Mouse (Mus musculus) lung, embryonic 15.5 days (tissue): Measurements from ENCODE around the gene Ppp1r2. TPM values are rescaled to one million over a fixed set of nuclear protein-coding genes. Genes with fewer than 3 reads are reported as not detected.
"Not testable (repeated sequence)": the region's sequence is repeated elsewhere in the genome, so short reads cannot be mapped to it uniquely, and the experiment has no call there.

ENCODE experiments used
- ATAC-seq: fragments of 200-750 bp; cut with Nextera tagmentation; 2 replicates; pipeline ENCODE4 v1.8.0; 2017; ENCODE audit warnings: moderate number of reproducible peaks, borderline replicate concordance; ENCODE audit not compliant: low FRiP score, low TSS enrichment; ENCODE audit errors: extremely low read depth
- H3K27ac ChIP-seq: fragments of 300-500 bp; sonication (generic); 2 replicates; pipeline ENCODE4 v1.5.1; 2015; ENCODE audit warnings: moderate library complexity, mild to moderate bottlenecking, inconsistent platforms
- H3K27me3 ChIP-seq: fragments of 300-500 bp; sonication (generic); 2 replicates; pipeline ENCODE4 v1.6.1; 2015; ENCODE audit warnings: inconsistent platforms
- H3K36me3 ChIP-seq: fragments of 300-500 bp; sonication (generic); 2 replicates; pipeline ENCODE4 v1.6.1; 2015; ENCODE audit warnings: inconsistent platforms
- H3K4me1 ChIP-seq: fragments of 300-500 bp; sonication (generic); 2 replicates; pipeline ENCODE4 v1.6.1; 2015; ENCODE audit warnings: inconsistent platforms
- H3K4me2 ChIP-seq: fragments of 300-500 bp; sonication (generic); 2 replicates; pipeline ENCODE4 v1.6.1; 2015; ENCODE audit warnings: inconsistent platforms, mild to moderate bottlenecking, moderate library complexity
- H3K4me3 ChIP-seq: fragments of 300-500 bp; sonication (generic); 2 replicates; pipeline ENCODE4 v1.5.1; 2015; ENCODE audit warnings: mild to moderate bottlenecking, inconsistent platforms
- H3K9ac ChIP-seq: fragments of 300-500 bp; sonication (generic); 2 replicates; pipeline ENCODE4 v1.6.1; 2015; ENCODE audit warnings: inconsistent platforms
- H3K9me3 ChIP-seq: fragments of 300-500 bp; sonication (generic); 2 replicates; pipeline ENCODE4 v1.6.1; 2016; ENCODE audit warnings: inconsistent platforms
- WGBS: fragments of 180-500 bp; shearing (Covaris S2); methylation state at CpG from one replicate; pipeline ENCODE4 v1.1.7; 2015; 5-methylcytosine and 5-hydroxymethylcytosine counted together
- polyA plus RNA-seq: library from polyadenylated mRNA; unstranded; fragments of >200 nt; fragmentation: Nextera tagmentation; extraction: Ambion mirVana; gene quantifications from 2 replicates; pipeline ENCODE4 v1.2.1, GENCODE M21; 2015

Ppp1r2 gene
- 107 TPM in 2 replicates for polyA plus RNA-seq

- peak within 1 kb of the TSS; percentile 99 for H3K9ac ChIP-seq
- under 1% methylated on average over 82 of the region's 83 CpGs for WGBS
- no peaks in the 10 kb centered on the region for H3K27me3 ChIP-seq
- H3K27ac ChIP-seq = peak within 1 kb of the TSS; percentile 95
- no peaks in the 10 kb centered on the region for H3K9me3 ChIP-seq
- H3K4me3 ChIP-seq = peak within 1 kb of the TSS; percentile 90
- H3K36me3 ChIP-seq = no peaks in the 10 kb centered on the region
- peaks cover 45% of the 10 kb centered on the region for H3K4me1 ChIP-seq
- ATAC-seq = peak; percentile 98
- peak within 1 kb of the TSS; percentile 61 for H3K4me2 ChIP-seq
Observed at GRCm38 (mm10) chr16:31274674-31275460, at the start of gene Ppp1r2. Ppp1r2 (minus strand) TSS chr16:31275277.

GRCm38 (mm10) chr16:31321501-31321900 lies 46.4 kb upstream of the Ppp1r2 start:
- no peak overlapping the region for H3K9ac ChIP-seq
- H3K4me1 ChIP-seq = peaks cover 17% of the 10 kb centered on the region; the same call in 1 of the 2 replicates
- H3K4me3 ChIP-seq = no peak overlapping the region
- no peak for ATAC-seq
- 72% methylated on average over 4 of the region's 4 CpGs for WGBS
- no peak overlapping the region for H3K4me2 ChIP-seq
- no peak overlapping the region for H3K27ac ChIP-seq
- no peaks in the 10 kb centered on the region for H3K27me3 ChIP-seq
- no peaks in the 10 kb centered on the region for H3K9me3 ChIP-seq
- no peaks in the 10 kb centered on the region for H3K36me3 ChIP-seq

GRCm38 (mm10) chr16:31320954-31321353 lies 45.9 kb upstream of the Ppp1r2 start:
- ATAC-seq = no peak
- Histone ChIP-seq H3K4me1 (peaks cover 17% of the 10 kb centered on the region; the same call in 1 of the 2 replicates), H3K27ac (no peak overlapping the region), H3K9ac (no peak overlapping the region), H3K36me3 (no peaks in the 10 kb centered on the region), H3K27me3 (no peaks in the 10 kb centered on the region), H3K4me3 (no peak overlapping the region), H3K9me3 (no peaks in the 10 kb centered on the region), H3K4me2 (no peak overlapping the region)
- WGBS = 62% methylated on average over 7 of the region's 7 CpGs

- not testable (repeated sequence) for H3K9me3 ChIP-seq, H3K9ac ChIP-seq, H3K4me2 ChIP-seq, H3K4me3 ChIP-seq, H3K27me3 ChIP-seq, H3K36me3 ChIP-seq, ATAC-seq
- Histone ChIP-seq H3K4me1 (peaks cover 14% of the 10 kb centered on the region; the same call in 1 of the 2 replicates), H3K27ac (peak overlapping the region; percentile 59)
- 67% methylated on average over 3 of the region's 3 CpGs for WGBS
Observed at GRCm38 (mm10) chr16:31319723-31320122, 44.6 kb upstream of the Ppp1r2 start.

GRCm38 (mm10) chr16:31319316-31319715 lies 44.2 kb upstream of the Ppp1r2 start:
- H3K9ac ChIP-seq = no peak overlapping the region
- no peak overlapping the region for H3K4me3 ChIP-seq
- no peak for ATAC-seq
- H3K4me1 ChIP-seq = peaks cover 17% of the 10 kb centered on the region; the same call in 1 of the 2 replicates
- 51% methylated on average over 4 of the region's 4 CpGs for WGBS
- no peaks in the 10 kb centered on the region for H3K9me3 ChIP-seq
- H3K27ac ChIP-seq = peak overlapping the region; percentile 59
- no peaks in the 10 kb centered on the region for H3K36me3 ChIP-seq
- no peak overlapping the region for H3K4me2 ChIP-seq
- H3K27me3 ChIP-seq = no peaks in the 10 kb centered on the region

- ATAC-seq = no peak
- no peak overlapping the region for H3K27ac ChIP-seq
Observed at GRCm38 (mm10) chr16:31318418-31318817, 43.3 kb upstream of the Ppp1r2 start.

GRCm38 (mm10) chr16:31316246-31317143 lies 41.4 kb upstream of the Ppp1r2 start:
- H3K9me3 ChIP-seq, H3K9ac ChIP-seq, H3K4me2 ChIP-seq, H3K36me3 ChIP-seq, H3K4me3 ChIP-seq, H3K27me3 ChIP-seq: not testable (repeated sequence)
- Histone ChIP-seq H3K4me1 (peaks cover 18% of the 10 kb centered on the region; the same call in 1 of the 2 replicates), H3K27ac (peak overlapping the region; percentile 71)
- 39% methylated on average over 12 of the region's 12 CpGs for WGBS
- peak; percentile 76 for ATAC-seq

More at GRCm38 (mm10) chr16:31318418-31318817, 43.3 kb upstream of the Ppp1r2 start:
- no peak overlapping the region for H3K4me2 ChIP-seq
- no peaks in the 10 kb centered on the region for H3K36me3 ChIP-seq
- WGBS = 26% methylated on average over 2 of the region's 2 CpGs
- no peaks in the 10 kb centered on the region for H3K9me3 ChIP-seq
- peaks cover 18% of the 10 kb centered on the region; the same call in 1 of the 2 replicates for H3K4me1 ChIP-seq
- H3K9ac ChIP-seq = no peak overlapping the region
- no peaks in the 10 kb centered on the region for H3K27me3 ChIP-seq
- H3K4me3 ChIP-seq = no peak overlapping the region

- WGBS = 81% methylated on average over 4 of the region's 4 CpGs
- no peak overlapping the region for H3K4me3 ChIP-seq
- no peak overlapping the region for H3K9ac ChIP-seq
- H3K9me3 ChIP-seq = no peaks in the 10 kb centered on the region
- no peaks in the 10 kb centered on the region for H3K36me3 ChIP-seq
- H3K27me3 ChIP-seq = no peaks in the 10 kb centered on the region
- no peak overlapping the region for H3K27ac ChIP-seq
- no peak overlapping the region for H3K4me2 ChIP-seq
- ATAC-seq = no peak
- H3K4me1 ChIP-seq = peaks cover 18% of the 10 kb centered on the region; the same call in 1 of the 2 replicates
Observed at GRCm38 (mm10) chr16:31315294-31315693, 40.2 kb upstream of the Ppp1r2 start.

GRCm38 (mm10) chr16:31314497-31315233 lies 39.6 kb upstream of the Ppp1r2 start, which contains the start of gene Apod:
Apod (minus strand) TSS chr16:31314808.
- WGBS = 68% methylated on average over 9 of the region's 9 CpGs
- H3K9ac ChIP-seq = no peak within 1 kb of the TSS
- H3K4me3 ChIP-seq = no peak within 1 kb of the TSS
- H3K4me1 ChIP-seq = peaks cover 18% of the 10 kb centered on the region; the same call in 1 of the 2 replicates
- ATAC-seq = no peak
- no peak within 1 kb of the TSS for H3K4me2 ChIP-seq
- peak within 1 kb of the TSS; percentile 71; the same call in 1 of the 2 replicates for H3K27ac ChIP-seq
- H3K9me3 ChIP-seq = no peaks in the 10 kb centered on the region
- no peaks in the 10 kb centered on the region for H3K36me3 ChIP-seq
- no peaks in the 10 kb centered on the region for H3K27me3 ChIP-seq

GRCm38 (mm10) chr16:31313611-31314010 lies 38.5 kb upstream of the Ppp1r2 start:
- no peak overlapping the region for H3K27ac ChIP-seq
- H3K27me3 ChIP-seq = no peaks in the 10 kb centered on the region
- no peak overlapping the region for H3K4me2 ChIP-seq
- H3K36me3 ChIP-seq = no peaks in the 10 kb centered on the region
- no peaks in the 10 kb centered on the region for H3K9me3 ChIP-seq
- ATAC-seq = no peak
- WGBS = 58% methylated on average over 2 of the region's 2 CpGs
- H3K9ac ChIP-seq = no peak overlapping the region
- peaks cover 12% of the 10 kb centered on the region; the same call in 1 of the 2 replicates for H3K4me1 ChIP-seq
- H3K4me3 ChIP-seq = no peak overlapping the region

GRCm38 (mm10) chr16:31312296-31312695 lies 37.2 kb upstream of the Ppp1r2 start:
- Histone ChIP-seq H3K36me3 (no peaks in the 10 kb centered on the region), H3K27ac (no peak overlapping the region), H3K4me2 (no peak overlapping the region), H3K4me3 (no peak overlapping the region), H3K9ac (no peak overlapping the region), H3K27me3 (no peaks in the 10 kb centered on the region), H3K9me3 (no peaks in the 10 kb centered on the region), H3K4me1 (peaks cover 6% of the 10 kb centered on the region; the same call in 1 of the 2 replicates)
- ATAC-seq = no peak
- 75% methylated on average over 3 of the region's 3 CpGs for WGBS
